Mouse (Mus musculus) adrenal gland, postnatal 14 days (tissue): ENCODE measurements at regions not wholly inside any gene's neighbourhood (a gene's known extent, or its start where the extent isn't known, plus 50 kb on each side); places are given as distances from the start of the nearest gene placed in this dataset.

ENCODE experiments used
- DNase-seq: peaks from one replicate; pipeline ENCODE4 v3.0.0; 2021; ENCODE audit warnings: mixed read lengths

DNA sequence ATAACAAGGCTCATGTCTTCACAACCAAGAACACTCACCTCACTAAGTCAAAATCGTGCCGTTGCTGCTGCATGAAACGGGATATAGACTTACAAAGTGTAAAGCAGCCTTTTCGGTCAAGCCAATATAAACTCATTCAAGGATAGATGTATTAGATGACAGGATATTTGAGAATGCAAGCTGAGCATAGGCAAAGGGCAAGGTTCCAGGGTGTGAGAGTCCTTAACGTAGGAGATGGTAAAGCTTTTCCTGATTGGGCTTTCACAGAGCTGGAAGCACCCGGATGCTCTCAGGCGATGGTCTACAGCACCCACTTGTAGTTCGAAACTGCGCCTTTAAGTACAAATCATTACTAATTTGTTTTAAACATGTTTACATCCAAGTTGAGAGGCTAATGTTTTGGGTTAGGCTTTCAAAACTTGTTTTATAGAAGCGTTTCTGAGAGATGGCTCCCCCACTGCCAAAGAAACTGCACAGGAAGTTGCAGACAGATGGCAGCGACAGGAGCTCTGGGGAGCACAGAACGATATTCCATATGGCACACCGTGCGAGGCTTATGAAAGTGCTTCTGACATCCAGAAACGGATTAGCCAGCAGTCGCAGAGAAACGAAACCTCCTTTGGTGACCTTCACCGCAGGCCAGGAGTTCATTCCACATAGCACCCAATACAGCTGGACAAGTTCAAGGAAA, 54.1 kb upstream of the Rell1 start:
- DNase-seq, result peak; percentile 23

DNA sequence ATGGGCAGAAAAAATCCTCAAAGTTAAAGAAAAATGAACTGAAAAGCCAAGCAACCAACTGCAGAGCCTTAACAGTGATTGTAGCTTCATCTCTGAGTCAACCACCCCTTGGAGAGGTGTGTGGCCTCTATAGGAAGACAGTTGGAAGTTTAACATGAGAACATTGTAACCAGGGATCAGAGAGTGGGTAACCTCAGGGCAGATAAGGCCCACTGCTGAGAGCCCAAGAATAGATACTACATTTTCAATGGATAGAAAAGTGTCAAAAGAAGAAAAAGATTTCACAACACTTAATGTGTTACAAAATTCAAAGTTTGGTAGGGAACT, 54.6 kb upstream of the Rell1 start:
- DNase-seq, result no peak

DNA sequence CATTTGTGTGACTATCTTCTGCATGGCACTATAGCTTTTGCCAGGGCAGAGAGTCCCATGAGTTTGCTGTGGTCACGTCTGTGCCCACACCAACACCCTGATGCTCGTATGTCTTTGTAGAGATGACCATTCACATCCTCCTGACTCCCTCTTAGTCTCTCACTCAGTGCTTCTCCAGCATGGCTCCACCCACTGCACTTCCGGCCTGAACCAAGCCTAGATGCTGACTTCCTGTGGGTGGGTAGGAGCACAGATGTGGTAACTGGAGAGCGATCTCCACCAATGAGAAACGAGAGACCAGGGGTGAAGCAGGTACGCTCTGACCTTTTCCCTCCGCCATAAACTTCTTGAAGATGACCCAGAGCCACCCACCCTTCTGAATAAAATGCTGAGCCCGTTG, 55.7 kb upstream of the Rell1 start:
- peak; percentile 10 for DNase-seq

DNA sequence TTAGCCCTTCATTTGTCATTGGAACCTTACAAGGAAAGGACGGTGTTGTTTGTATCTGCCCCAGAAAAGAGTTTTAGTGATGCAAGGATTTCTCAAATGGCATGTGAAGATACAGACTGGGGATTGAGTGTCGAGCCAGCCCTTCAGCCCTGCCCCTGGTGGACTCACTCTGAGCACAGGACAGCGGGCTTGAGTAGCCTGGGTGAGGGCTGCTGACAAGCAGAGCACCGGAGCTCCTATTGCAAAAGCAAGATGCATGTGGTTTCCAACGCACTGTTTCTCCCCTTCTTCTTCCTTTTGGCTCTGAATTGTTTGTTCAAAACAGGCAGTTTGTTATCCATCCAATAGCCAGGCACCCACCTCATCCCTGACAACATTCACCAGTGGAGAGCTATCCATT, 59.0 kb upstream of the Rell1 start:
- DNase-seq, result no peak

DNA sequence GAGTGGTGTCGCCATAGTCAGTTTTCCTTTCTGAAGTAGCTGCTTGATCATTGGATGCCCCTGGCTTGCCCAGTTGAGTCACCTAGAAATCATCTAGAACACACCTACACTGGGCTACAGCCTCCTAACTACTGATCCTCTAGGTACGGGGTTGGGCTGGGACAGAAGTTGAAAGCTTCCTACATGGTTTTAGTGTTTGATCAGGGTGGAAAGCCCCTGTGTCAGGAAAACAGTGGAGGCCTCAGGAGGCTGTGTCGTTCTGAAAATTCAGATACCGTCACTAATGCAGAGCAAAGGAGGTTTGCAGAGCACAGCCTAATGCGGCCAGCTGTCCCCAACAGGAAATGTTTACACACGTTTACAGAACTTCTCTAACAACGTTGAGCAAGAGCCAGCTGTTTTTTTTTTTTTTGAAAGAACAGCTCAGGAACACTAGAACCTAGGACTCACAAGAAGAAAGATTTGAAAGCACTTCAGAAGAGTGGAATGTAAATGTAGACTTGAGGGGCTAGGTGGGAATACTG, 61.0 kb upstream of the Rell1 start:
- no peak for DNase-seq

DNA sequence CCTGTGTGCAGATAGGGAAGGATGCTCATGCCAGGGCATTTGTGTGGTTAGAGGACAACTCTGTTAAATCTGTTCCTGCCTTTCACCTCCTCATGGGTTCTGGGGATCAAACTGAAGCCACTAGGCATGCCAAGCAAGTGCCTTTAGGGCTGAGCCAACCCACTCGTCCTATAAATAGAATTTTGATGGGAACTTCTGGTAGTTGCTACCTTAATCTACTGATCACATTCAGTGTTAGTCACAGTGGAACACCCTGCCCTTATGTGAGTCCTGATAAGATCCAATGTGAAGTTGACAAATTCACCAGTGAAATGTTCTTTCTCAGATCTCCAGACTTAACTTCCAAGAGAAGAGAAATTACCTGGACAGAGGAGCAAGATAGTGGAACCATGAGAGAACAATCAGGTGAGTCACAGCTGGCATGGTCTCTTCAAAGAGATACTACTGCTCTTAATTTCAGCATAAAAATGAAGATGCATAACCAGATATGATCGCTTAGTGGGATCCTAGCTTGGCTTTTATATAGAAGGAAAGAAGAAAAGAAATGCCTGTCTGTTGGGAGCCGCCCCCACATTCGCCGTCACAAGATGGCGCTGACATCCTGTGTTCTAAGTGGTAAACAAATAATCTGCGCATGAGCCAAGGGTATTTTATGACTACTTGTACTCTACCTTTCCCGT, 61.7 kb upstream of the Rell1 start:
- DNase-seq, result no peak

DNA sequence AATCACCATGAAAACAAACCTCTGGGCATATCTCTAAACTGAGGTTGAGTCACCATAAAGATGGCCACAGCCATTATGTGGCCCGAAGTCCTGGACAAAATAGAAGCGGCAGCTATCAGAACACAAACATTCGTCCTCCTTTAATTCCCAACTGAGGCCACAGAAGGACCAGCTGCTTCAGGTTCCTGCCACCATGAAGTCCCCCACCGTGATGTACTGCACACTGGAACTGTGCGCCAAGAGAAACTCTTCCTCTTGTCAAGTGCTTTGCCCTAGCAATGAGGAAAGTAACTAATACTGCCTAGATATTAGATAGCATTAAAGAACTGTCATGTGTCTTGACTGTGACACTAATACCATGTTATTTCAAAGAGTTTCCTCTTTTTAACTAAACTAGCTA, 54.4 kb upstream of the Pgm2 start:
- DNase-seq, result no peak

DNA sequence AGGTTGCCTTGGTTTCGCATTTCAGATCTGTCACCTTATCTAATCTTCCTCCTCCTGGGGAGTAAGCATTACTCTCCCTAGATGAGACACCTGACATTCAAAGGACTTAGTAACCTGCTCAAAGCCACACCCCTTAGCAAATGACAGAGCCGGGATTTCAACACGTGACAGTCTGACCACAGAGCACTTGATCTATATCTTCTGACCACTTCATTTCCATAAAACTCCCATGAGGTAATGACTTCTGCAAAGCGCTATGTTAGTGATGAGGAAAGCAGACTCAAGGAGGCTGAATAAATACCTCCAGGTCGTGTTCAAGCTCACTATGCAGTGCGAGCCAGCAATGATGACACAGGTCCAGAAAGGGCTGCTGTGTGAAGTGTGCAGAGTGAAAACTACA, 52.1 kb upstream of the Pgm2 start:
- DNase-seq, result no peak
